Mouse (Mus musculus): ENCODE results near the gene Ppp6r2. TPM values are rescaled to one million over a fixed set of nuclear protein-coding genes. Genes with fewer than 3 reads are reported as not detected.

The Ppp6r2 gene
- total RNA-seq, 2 experiments from 2014 or later = 71.1 to 72.5 TPM

GRCm38 (mm10) chr15:89181561-89182270 lies 29.6 kb upstream of the Ppp6r2 start:
- DNase-seq = no peak

GRCm38 (mm10) chr15:89182328-89182741 lies 29.0 kb upstream of the Ppp6r2 start:
- no peak for DNase-seq

GRCm38 (mm10) chr15:89182842-89183241 lies 28.5 kb upstream of the Ppp6r2 start:
- no peak for DNase-seq

GRCm38 (mm10) chr15:89184141-89184936 lies 27.0 kb upstream of the Ppp6r2 start:
- DNase-seq = no peak

GRCm38 (mm10) chr15:89184937-89185227 lies 26.5 kb upstream of the Ppp6r2 start:
- no peak for DNase-seq

- no peak for DNase-seq
These were observed 16.1 kb upstream of the Ppp6r2 start for GRCm38 (mm10) chr15:89195261-89195681.

- DNase-seq = peak; percentile 91
These were observed 15.6 kb upstream of the Ppp6r2 start for GRCm38 (mm10) chr15:89195690-89196312.

- peak; percentile 97 for DNase-seq
These were observed 15.0 kb upstream of the Ppp6r2 start, which contains the start of gene Dennd6b for GRCm38 (mm10) chr15:89196313-89196706. TSS of gene Dennd6b (minus strand) at chr15:89196496.

GRCm38 (mm10) chr15:89197056-89197455 lies 14.3 kb upstream of the Ppp6r2 start:
- DNase-seq = no peak

GRCm38 (mm10) chr15:89207457-89207856 lies 3.9 kb upstream of the Ppp6r2 start:
- DNase-seq = no peak

- peak; percentile 79 for DNase-seq
These were observed 1.2 kb upstream of the Ppp6r2 start for GRCm38 (mm10) chr15:89209886-89210761.

- no peak for DNase-seq
These were observed 536 bp downstream of the Ppp6r2 start for GRCm38 (mm10) chr15:89211716-89212461.

- no peak for DNase-seq
These were observed 1.1 kb downstream of the Ppp6r2 start for GRCm38 (mm10) chr15:89212495-89212894.

- DNase-seq = no peak
These were observed 2.2 kb downstream of the Ppp6r2 start for GRCm38 (mm10) chr15:89213517-89213916.

- DNase-seq = no peak
These were observed 3.6 kb downstream of the Ppp6r2 start for GRCm38 (mm10) chr15:89214953-89215352.

GRCm38 (mm10) chr15:89215611-89216233 lies 4.4 kb downstream of the Ppp6r2 start:
- peak; percentile 75 for DNase-seq

- DNase-seq = peak; percentile 54
These were observed 22.2 kb downstream of the Ppp6r2 start for GRCm38 (mm10) chr15:89233586-89233985.

- no peak for DNase-seq
These were observed 22.7 kb downstream of the Ppp6r2 start for GRCm38 (mm10) chr15:89234052-89234451.

- no peak for DNase-seq
These were observed 28.5 kb downstream of the Ppp6r2 start for GRCm38 (mm10) chr15:89239751-89240392.

- no peak for DNase-seq
These were observed 29.7 kb downstream of the Ppp6r2 start for GRCm38 (mm10) chr15:89241025-89241424.
